Mouse (Mus musculus) ES-E14 (cell line): ENCODE results near the gene Trp53bp2. TPM values are rescaled to one million over a fixed set of nuclear protein-coding genes. Genes with fewer than 3 reads are reported as not detected.

ENCODE experiments used
- DNase-seq: peaks from one replicate; pipeline ENCODE4 v3.0.0-alpha.2; 2013; ENCODE audit warnings: low read depth, low spot score
- H3K27ac ChIP-seq: 2 replicates; pipeline ENCODE4 v1.5.1; 2012; ENCODE audit warnings: low read depth, mild to moderate bottlenecking, low read length, moderate library complexity, mixed read lengths; ENCODE audit not compliant: poor library complexity, insufficient read depth, severe bottlenecking
- H3K36me3 ChIP-seq: 2 replicates; pipeline ENCODE4 v1.6.1; 2012; ENCODE audit warnings: mild to moderate bottlenecking, low read length, moderate library complexity, mixed read lengths; ENCODE audit not compliant: control insufficient read depth, poor library complexity, insufficient read depth, severe bottlenecking
- H3K4me1 ChIP-seq, 2 experiments: fragments of 150-350 bp in 1 of 2; sonication (generic) in 1 of 2; 2 replicates each; pipeline ENCODE4 v1.6.1; 2012; ENCODE audit warnings: low read length in 2 of 2, mild to moderate bottlenecking in 1 of 2, mixed read lengths in 1 of 2; ENCODE audit not compliant: control insufficient read depth in 2 of 2, insufficient read depth in 2 of 2, poor library complexity in 1 of 2
- H3K4me3 ChIP-seq, 2 experiments: fragments of 150-350 bp in 1 of 2; sonication (generic) in 1 of 2; 2 replicates each; pipeline ENCODE4 v1.5.1; 2012; ENCODE audit warnings: low read length in 2 of 2, low read depth in 1 of 2, mild to moderate bottlenecking in 1 of 2, mixed read lengths in 1 of 2; ENCODE audit not compliant: insufficient read depth in 1 of 2, poor library complexity in 1 of 2, severe bottlenecking in 1 of 2
- H3K9ac ChIP-seq: 2 replicates; pipeline ENCODE4 v1.6.1; 2012; ENCODE audit warnings: low read depth, mild to moderate bottlenecking, low read length, mixed read lengths; ENCODE audit not compliant: poor library complexity, insufficient read depth, severe bottlenecking
- H3K9me3 ChIP-seq: fragments of 150-350 bp; sonication (generic); 2 replicates; pipeline ENCODE4 v1.6.1; 2012; ENCODE audit warnings: low read depth, mild to moderate bottlenecking, low read length; ENCODE audit not compliant: control insufficient read depth, insufficient read depth
- CHD2 ChIP-seq: IDR thresholded peaks from 2 replicates; pipeline ENCODE4 v1.6.1; 2014; ENCODE audit warnings: mild to moderate bottlenecking, low read depth, low read length, inconsistent platforms
- HCFC1 ChIP-seq: IDR thresholded peaks from 2 replicates; pipeline ENCODE4 v1.6.1; 2012; ENCODE audit warnings: low read length, inconsistent platforms, borderline replicate concordance; ENCODE audit not compliant: insufficient read depth
- MAFK ChIP-seq: IDR thresholded peaks from 2 replicates; pipeline ENCODE4 v1.6.1; 2014; ENCODE audit warnings: mild to moderate bottlenecking, low read depth, low read length, inconsistent platforms; ENCODE audit not compliant: insufficient read depth
- ZC3H11A ChIP-seq: IDR thresholded peaks from 2 replicates; pipeline ENCODE4 v1.6.1; 2012; ENCODE audit warnings: low read depth, mild to moderate bottlenecking, inconsistent platforms, low read length, borderline replicate concordance
- ZNF384 ChIP-seq: IDR thresholded peaks from 2 replicates; pipeline ENCODE4 v1.6.1; 2012; ENCODE audit warnings: low read depth, low read length, inconsistent platforms
- in situ Hi-C, 2 experiments: fragments of 600-800 bp; cut with MboI; formaldehyde crosslinking; loops; one replicate each; pipeline ENCODE4 v1.15.1; 2025; ENCODE audit warnings: low sequenced_read_pairs in 2 of 2, inconsistent platforms in 1 of 2; ENCODE audit not compliant: unreplicated experiment in 2 of 2
- total RNA-seq: library from RNA; depleted of rRNA; stranded (reverse); fragments of 300-350 nt; gene quantifications from 2 replicates; pipeline ENCODE4 v1.2.3, GENCODE M21; 2012

The Trp53bp2 gene
- total RNA-seq, 1 experiment: 9.5 TPM

DNA sequence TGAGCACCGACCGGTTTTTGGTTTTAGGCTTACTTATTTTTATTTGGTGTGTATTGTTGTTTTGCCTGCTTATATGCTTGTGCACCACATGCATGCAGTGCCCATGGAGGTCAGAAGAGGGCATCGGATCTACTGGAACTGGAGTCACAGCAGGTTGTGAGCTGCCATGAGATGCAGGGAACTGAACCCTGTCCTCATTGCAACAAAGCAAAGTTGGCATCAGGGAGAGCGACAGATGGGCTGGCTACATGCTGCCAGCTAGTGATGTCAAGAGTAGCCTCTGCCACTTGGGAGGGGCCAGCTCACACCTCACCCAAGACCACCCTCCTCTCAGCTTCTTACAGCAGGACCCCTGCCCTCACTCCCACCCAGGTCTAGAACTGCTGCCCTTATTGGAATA is 57.0 kb downstream of the Trp53bp2 start:
- Histone ChIP-seq H3K36me3 (no peaks in the 10 kb centered on the region; the same call in 1 of the 2 replicates), H3K4me1 (no peaks in the 10 kb centered on the region), H3K9ac (no peak overlapping the region), H3K4me3 (no peak overlapping the region), H3K9me3 (no peaks in the 10 kb centered on the region), H3K27ac (no peak overlapping the region)
- no peak for TF ChIP-seq HCFC1
- no peak for TF ChIP-seq MAFK
- TF ChIP-seq ZNF384: no peak
- no peak for TF ChIP-seq CHD2
- no peak for TF ChIP-seq ZC3H11A
- in situ Hi-C loops: no loop called here
- no peak for DNase-seq

DNA sequence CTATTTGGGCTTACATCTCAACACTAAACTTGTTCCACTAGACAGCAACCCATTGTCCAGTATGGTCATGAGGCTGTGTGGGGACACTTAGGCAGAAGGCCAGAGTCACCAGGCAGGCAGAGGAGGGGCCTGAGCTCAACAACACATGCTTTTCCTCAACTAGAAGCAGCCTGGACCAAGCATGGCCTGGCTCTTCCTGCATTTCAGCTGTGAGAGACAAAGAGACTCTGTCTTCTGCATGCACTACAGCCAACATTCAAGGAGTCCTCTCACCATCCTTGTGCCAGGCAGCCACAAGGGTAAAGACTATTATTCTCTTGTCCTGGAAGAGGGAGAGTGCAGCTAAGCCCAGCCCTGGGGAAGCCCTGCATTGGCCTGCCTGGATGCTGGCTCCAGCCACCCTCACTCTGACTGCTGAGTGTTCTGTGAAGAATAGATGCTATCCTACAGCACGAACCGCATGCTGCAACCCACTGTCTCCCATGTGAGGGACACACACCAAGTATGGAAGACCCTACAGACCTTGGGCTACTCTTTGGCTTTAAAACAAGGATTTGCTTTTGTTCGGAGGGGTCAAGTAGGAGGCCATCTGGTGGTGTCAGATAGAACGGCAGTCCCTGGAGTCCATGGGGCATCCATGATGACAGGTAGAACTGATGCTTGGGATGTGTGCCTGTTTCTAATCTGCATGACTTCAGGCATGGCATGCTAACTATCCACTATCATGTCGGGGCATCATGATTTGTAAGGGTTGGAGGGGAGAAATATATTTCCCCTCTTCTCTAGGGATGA is 66.2 kb downstream of the Trp53bp2 start:
- Histone ChIP-seq H3K4me3 (no peak overlapping the region), H3K27ac (no peak overlapping the region), H3K9ac (no peak overlapping the region), H3K36me3 (no peaks in the 10 kb centered on the region; the same call in 1 of the 2 replicates), H3K4me1 (no peaks in the 10 kb centered on the region), H3K9me3 (no peaks in the 10 kb centered on the region)
- DNase-seq: no peak
- TF ChIP-seq HCFC1 (no peak), CHD2 (no peak), ZC3H11A (no peak), ZNF384 (no peak), MAFK (no peak)
- in situ Hi-C loops: no loop called here

DNA sequence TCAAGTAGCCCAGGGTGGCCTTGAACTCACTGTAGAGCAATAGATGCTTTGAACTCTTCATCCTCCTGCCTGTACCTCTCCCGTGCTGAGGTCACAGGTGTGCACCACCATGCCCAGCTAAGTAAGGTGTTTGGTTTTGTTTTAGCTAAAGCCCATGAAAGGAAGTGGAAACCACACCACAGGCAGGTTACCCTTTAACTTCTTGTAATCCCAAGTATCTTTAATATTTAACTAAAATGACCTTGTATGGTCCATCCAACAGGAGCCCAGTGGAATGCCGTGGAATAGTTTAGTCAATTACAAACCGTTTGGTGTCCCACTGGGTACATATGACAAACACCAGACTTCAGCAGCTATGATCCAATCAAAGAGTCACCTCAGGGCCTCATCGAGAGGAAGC is 70.0 kb downstream of the Trp53bp2 start:
- DNase-seq: no peak
- TF ChIP-seq CHD2 (no peak), HCFC1 (no peak), MAFK (no peak), ZC3H11A (no peak), ZNF384 (no peak)
- Histone ChIP-seq H3K36me3 (no peaks in the 10 kb centered on the region; the same call in 1 of the 2 replicates), H3K9me3 (no peaks in the 10 kb centered on the region), H3K4me1 (no peaks in the 10 kb centered on the region), H3K4me3 (no peak overlapping the region), H3K27ac (no peak overlapping the region), H3K9ac (no peak overlapping the region)
- in situ Hi-C loops: no loop called here

DNA sequence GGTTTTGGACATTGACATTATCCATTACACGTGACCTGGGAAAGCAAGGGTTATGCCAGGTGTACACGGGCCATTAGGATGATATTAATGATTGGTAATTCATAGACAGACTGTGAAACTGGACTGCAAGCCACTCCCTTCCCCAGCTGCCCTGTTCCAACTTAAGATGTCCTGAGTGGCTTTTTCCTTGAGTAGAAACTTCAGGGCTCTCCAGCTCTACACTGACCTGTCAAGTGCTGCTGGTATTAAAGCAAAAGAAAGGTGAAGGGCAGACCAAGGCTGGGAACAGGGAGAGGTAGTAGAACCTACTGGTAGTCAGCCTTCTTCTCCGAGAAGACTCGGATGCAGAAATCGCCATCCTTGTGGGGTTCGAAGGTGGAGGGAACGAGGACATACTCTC is 72.2 kb downstream of the Trp53bp2 start:
- in situ Hi-C loops: no loop called here
- Histone ChIP-seq H3K4me1 (no peaks in the 10 kb centered on the region), H3K9me3 (no peaks in the 10 kb centered on the region), H3K36me3 (no peaks in the 10 kb centered on the region), H3K27ac (no peak overlapping the region), H3K4me3 (no peak overlapping the region), H3K9ac (no peak overlapping the region)
- TF ChIP-seq CHD2 (no peak), MAFK (no peak), HCFC1 (no peak), ZC3H11A (no peak), ZNF384 (no peak)
- DNase-seq: no peak
